Mouse (Mus musculus): ENCODE data around the gene Amy1.
"Not testable (repeated sequence)": the region's sequence is repeated elsewhere in the genome, so short reads cannot be mapped to it uniquely, and the experiment has no call there.

The Amy1 gene

GRCm38 (mm10) chr3:113606599-113606998, at the start of gene Amy1:
Amy1 (minus strand) TSS chr3:113606699.
- in situ Hi-C loops (cut with MseI, MboI): no loop called here

- in situ Hi-C loops (cut with MseI, MboI): no loop called here
Observed at GRCm38 (mm10) chr3:113654335-113654734, 47.8 kb upstream of the Amy1 start.

- in situ Hi-C loops (cut with MseI, MboI): not testable (repeated sequence)
Observed at GRCm38 (mm10) chr3:113651386-113651785, 44.9 kb upstream of the Amy1 start.

- in situ Hi-C loops (cut with MseI, MboI): no loop called here
Observed at GRCm38 (mm10) chr3:113639545-113639944, 33.0 kb upstream of the Amy1 start.

GRCm38 (mm10) chr3:113634220-113634619, 27.7 kb upstream of the Amy1 start:
- in situ Hi-C loops (cut with MseI, MboI): no loop called here

- in situ Hi-C loops (cut with MseI, MboI): no loop called here
Observed at GRCm38 (mm10) chr3:113631611-113632010, 25.1 kb upstream of the Amy1 start.

- in situ Hi-C loops (cut with MseI, MboI): no loop called here
Observed at GRCm38 (mm10) chr3:113630564-113630963, 24.1 kb upstream of the Amy1 start.

- in situ Hi-C loops (cut with MseI, MboI): no loop called here
Observed at GRCm38 (mm10) chr3:113629606-113630359, 23.3 kb upstream of the Amy1 start, which contains the start of gene Rnpc3. Rnpc3 (minus strand) TSS chr3:113630149.

GRCm38 (mm10) chr3:113590844-113591243, 15.7 kb downstream of the Amy1 start:
- in situ Hi-C loops (cut with MseI, MboI): no loop called here

GRCm38 (mm10) chr3:113574578-113574977, 31.9 kb downstream of the Amy1 start:
- in situ Hi-C loops (cut with MseI, MboI): no loop called here

- in situ Hi-C loops (cut with MseI, MboI): no loop called here
Observed at GRCm38 (mm10) chr3:113574138-113574537, 32.4 kb downstream of the Amy1 start.

- in situ Hi-C loops (cut with MseI, MboI): no loop called here
Observed at GRCm38 (mm10) chr3:113572158-113572557, 34.3 kb downstream of the Amy1 start.

- in situ Hi-C loops (cut with MseI, MboI): no loop called here
Observed at GRCm38 (mm10) chr3:113539692-113540091, 66.8 kb downstream of the Amy1 start.

- in situ Hi-C loops (cut with MseI, MboI): not testable (repeated sequence)
Observed at GRCm38 (mm10) chr3:113532328-113532727, 74.2 kb downstream of the Amy1 start, which contains the start of gene Amy2a1. Amy2a1 (minus strand) TSS chr3:113532428.
